Mouse (Mus musculus) forebrain, embryonic 16.5 days (tissue): Measurements from ENCODE around the gene Dbp. TPM values are rescaled to one million over a fixed set of nuclear protein-coding genes. Genes with fewer than 3 reads are reported as not detected.

Experiments
- ATAC-seq: fragments of 200-750 bp; cut with Nextera tagmentation; 2 replicates; pipeline ENCODE4 v1.8.0; 2017; ENCODE audit warnings: mild to moderate bottlenecking, moderate library complexity
- H3K27ac ChIP-seq: fragments of 300-500 bp; sonication (generic); 2 replicates; pipeline ENCODE4 v1.5.1; 2014; ENCODE audit warnings: low read length, control low read depth
- H3K27me3 ChIP-seq: fragments of 300-500 bp; sonication (generic); replicated peaks from 2 replicates; pipeline ENCODE4 v1.6.1; 2014; ENCODE audit warnings: low read length; ENCODE audit not compliant: control insufficient read depth, insufficient read depth
- H3K36me3 ChIP-seq: fragments of 300-500 bp; sonication (generic); 2 replicates; pipeline ENCODE4 v1.6.1; 2014; ENCODE audit not compliant: control insufficient read depth, insufficient read depth
- H3K4me1 ChIP-seq: fragments of 300-500 bp; sonication (generic); replicated peaks from 2 replicates; pipeline ENCODE4 v1.6.1; 2014; ENCODE audit warnings: low read length; ENCODE audit not compliant: control insufficient read depth, insufficient read depth
- H3K4me2 ChIP-seq: fragments of 300-500 bp; sonication (generic); 2 replicates; pipeline ENCODE4 v1.6.1; 2014; ENCODE audit warnings: mild to moderate bottlenecking, low read length, control low read depth
- H3K4me3 ChIP-seq: fragments of 300-500 bp; sonication (generic); replicated peaks from 2 replicates; pipeline ENCODE4 v1.5.1; 2014; ENCODE audit warnings: mild to moderate bottlenecking, low read length, control low read depth
- H3K9ac ChIP-seq: fragments of 300-500 bp; sonication (generic); replicated peaks from 2 replicates; pipeline ENCODE4 v1.6.1; 2014; ENCODE audit warnings: low read depth, low read length, control low read depth
- H3K9me3 ChIP-seq: fragments of 300-500 bp; sonication (generic); 2 replicates; pipeline ENCODE4 v1.6.1; 2016; ENCODE audit warnings: low read length; ENCODE audit not compliant: control insufficient read depth
- WGBS: fragments of 180-500 bp; shearing (Covaris S2); extraction: QIAGEN DNeasy Blood & Tissue Kit; methylation state at CpG from one replicate; pipeline ENCODE4 v1.1.7; 2014; 5-methylcytosine and 5-hydroxymethylcytosine counted together
- polyA plus RNA-seq: library from polyadenylated mRNA; unstranded; fragments of >200 nt; fragmentation: Nextera tagmentation; extraction: Ambion mirVana; gene quantifications from 2 replicates; pipeline ENCODE4 v1.2.1, GENCODE M21; 2015

Gene Dbp
- polyA plus RNA-seq, 1 experiment from 2014 or later, result 4.3 TPM

DNA sequence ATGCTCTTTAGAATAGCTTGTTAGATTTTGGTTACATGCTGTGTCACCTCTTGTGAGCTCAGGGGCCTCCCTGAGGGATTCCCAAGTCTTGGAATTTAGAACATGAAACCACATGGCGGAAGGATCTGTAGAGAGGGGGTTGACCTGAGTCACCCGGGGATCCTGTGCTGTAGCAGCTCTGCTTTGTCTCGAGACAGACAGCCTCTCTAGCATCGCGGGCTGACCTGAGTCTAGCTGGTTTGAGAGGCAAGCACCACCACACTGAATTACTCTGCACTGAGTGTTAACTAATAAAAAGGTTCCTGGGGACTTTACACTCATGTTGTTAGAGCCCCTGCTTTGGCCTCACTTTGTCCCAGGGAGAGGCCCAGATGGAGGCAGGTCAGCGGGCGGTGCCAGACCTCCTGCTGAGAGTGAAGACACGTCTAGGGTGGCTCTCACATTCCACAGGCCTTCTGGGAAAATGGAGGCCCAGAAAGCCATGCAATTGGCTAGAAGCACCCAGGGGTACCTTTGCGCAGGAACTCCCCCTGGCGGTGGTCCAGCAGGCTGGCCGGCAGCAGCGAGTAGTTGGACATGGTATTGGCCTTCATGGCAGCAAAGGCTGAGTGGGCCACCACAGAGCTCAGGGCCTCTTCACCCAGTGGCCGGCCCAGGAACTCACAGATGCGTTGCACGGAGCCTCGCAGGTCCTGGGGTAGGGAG is 26.0 kb downstream of the Dbp start:
- Histone ChIP-seq H3K4me3 (no peak overlapping the region), H3K9ac (no peak overlapping the region), H3K4me1 (no peaks in the 10 kb centered on the region), H3K9me3 (no peaks in the 10 kb centered on the region), H3K4me2 (no peak overlapping the region), H3K27ac (no peak overlapping the region), H3K27me3 (no peaks in the 10 kb centered on the region), H3K36me3 (no peaks in the 10 kb centered on the region)
- 17% methylated on average over 16 of the region's 16 CpGs for WGBS
- ATAC-seq, result no peak

DNA sequence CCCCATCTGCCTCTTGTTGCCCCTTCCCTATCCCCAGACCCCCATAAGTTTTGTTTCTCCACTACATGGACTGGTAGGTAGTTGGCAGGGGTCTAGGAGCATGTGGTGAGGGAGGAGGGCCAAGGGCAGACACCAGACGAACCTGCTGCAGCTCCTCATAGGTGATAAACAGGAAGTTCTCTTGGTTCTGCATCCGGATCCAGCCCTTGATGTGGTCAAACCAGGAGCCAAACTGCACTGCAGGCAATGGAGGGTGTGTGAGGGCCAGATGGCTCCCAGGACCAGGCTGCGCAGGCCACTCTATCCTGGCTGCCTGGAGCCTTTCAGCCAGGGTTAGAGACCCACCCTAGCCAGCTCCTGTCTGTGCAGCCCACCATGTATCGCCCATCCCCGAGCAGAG is 28.6 kb downstream of the Dbp start:
- 86% methylated on average over 5 of the region's 5 CpGs for WGBS
- Histone ChIP-seq H3K27ac (no peak overlapping the region), H3K4me3 (no peak overlapping the region), H3K27me3 (no peaks in the 10 kb centered on the region), H3K9ac (no peak overlapping the region), H3K9me3 (no peaks in the 10 kb centered on the region), H3K4me2 (no peak overlapping the region), H3K36me3 (no peaks in the 10 kb centered on the region), H3K4me1 (no peaks in the 10 kb centered on the region)
- no peak for ATAC-seq

DNA sequence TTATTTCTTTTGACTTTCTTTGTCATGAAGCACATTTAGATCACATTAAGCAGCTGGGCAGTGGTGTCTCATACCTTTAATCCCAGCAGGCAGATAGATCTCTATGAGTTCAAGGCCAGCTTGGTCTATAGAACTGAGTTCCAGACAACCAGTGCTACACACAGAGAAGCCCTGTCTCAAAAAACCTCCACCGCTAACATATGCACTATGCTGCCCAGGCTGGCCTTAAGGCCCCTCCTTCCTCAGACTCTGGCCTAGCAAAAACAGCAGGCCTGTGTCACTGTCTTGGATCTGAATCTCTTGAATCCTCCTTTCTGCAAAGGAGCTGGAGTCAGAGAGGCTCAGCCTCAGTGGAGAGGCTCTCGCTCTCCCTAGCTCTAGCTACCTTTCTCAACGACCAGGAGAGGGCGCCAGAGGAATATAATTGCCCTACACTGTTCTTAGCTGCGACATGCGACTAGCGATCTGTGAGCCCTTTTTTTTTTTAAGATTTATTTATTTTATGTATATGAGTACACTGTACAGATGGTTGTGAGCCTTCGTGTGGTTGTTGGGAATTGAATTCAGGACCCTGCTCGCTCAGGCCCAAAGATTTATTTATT is 34.4 kb downstream of the Dbp start:
- Histone ChIP-seq H3K36me3 (no peaks in the 10 kb centered on the region), H3K4me2 (no peak overlapping the region), H3K9ac (no peak overlapping the region), H3K27me3 (no peaks in the 10 kb centered on the region), H3K27ac (no peak overlapping the region), H3K9me3 (no peaks in the 10 kb centered on the region), H3K4me1 (peaks cover 2% of the 10 kb centered on the region; the same call in 1 of the 2 replicates), H3K4me3 (no peak overlapping the region)
- 6% methylated on average over 9 of the region's 9 CpGs for WGBS
- peak; percentile 93 for ATAC-seq

DNA sequence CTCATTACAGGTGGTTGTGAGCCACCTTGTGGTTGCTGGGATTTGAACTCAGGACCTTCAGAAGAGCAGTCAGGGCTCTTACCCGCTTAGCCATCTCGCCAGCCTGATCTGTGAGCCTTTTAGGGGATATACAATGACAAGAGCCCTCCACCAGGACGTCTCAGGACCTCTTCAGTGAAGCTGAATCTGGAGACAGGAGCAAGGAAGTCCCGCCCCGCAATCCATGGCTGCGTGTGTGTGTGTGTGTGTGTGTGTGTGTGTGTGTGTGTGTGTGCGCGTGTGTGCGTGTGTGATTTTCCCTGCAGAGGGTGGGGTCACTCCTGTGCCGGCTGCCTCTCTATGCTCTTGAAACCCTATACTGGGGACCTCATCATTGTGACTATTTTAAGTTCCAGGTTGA is 34.9 kb downstream of the Dbp start:
- H3K27me3 ChIP-seq, result no peaks in the 10 kb centered on the region
- no peaks in the 10 kb centered on the region for H3K9me3 ChIP-seq
- H3K9ac ChIP-seq, result no peak overlapping the region
- no peak overlapping the region for H3K4me2 ChIP-seq
- H3K27ac ChIP-seq, result no peak overlapping the region
- H3K4me1 ChIP-seq, result peaks cover 2% of the 10 kb centered on the region; the same call in 1 of the 2 replicates
- 0 out of 2 replicates have a peak, but pooled peaks have one; percentile 3 for ATAC-seq
- H3K36me3 ChIP-seq, result no peaks in the 10 kb centered on the region
- 76% methylated on average over 10 of the region's 10 CpGs for WGBS
- H3K4me3 ChIP-seq, result no peak overlapping the region

DNA sequence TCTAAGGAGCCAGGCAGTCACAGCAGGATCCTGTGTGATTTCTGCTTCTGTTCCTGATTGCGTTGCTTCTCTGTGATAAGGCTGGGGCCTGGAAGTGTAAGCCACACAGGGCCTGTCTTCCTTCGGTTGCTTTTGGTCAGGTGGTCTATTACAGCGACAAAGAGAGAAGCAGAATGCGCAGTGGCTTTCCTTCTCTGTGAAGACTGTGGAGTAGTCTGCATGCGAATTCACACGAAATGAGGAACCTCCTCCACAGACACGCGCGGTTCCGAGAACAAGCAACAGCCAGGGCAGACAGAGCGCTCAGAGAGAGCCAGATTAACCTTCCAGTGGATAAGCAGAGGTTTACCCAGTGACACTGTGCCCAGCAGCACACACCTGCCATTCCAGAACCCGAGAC is 36.4 kb downstream of the Dbp start:
- Histone ChIP-seq H3K9me3 (no peaks in the 10 kb centered on the region), H3K27me3 (no peaks in the 10 kb centered on the region), H3K4me2 (no peak overlapping the region), H3K9ac (no peak overlapping the region), H3K4me1 (peaks cover 2% of the 10 kb centered on the region; the same call in 1 of the 2 replicates), H3K4me3 (no peak overlapping the region), H3K27ac (no peak overlapping the region), H3K36me3 (no peaks in the 10 kb centered on the region)
- no peak for ATAC-seq
- 86% methylated on average over 12 of the region's 12 CpGs for WGBS

DNA sequence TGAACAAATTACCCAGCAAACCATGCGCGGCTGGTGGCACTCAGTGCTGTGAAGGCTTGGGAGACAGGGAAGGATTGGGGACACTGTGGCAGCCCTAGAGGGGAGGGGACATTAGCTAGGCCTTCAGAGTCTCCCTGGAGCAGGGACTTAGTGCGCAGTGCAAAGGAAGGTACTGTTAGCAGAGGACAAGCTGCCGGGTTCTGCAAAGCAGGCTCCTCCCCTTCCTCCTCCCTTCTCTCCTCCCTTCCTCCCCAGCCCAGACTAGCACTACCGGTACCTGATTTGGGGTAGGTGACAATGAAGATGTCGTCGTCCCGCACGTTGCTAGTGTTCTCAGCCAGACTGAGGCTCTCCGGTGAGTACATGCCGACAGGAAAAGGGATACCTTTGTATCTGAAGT is 36.9 kb downstream of the Dbp start:
- Histone ChIP-seq H3K4me3 (peak overlapping the region; percentile 17), H3K4me1 (peaks cover 2% of the 10 kb centered on the region; the same call in 1 of the 2 replicates), H3K9ac (no peak overlapping the region), H3K27me3 (no peaks in the 10 kb centered on the region), H3K9me3 (no peaks in the 10 kb centered on the region), H3K27ac (no peak overlapping the region), H3K36me3 (no peaks in the 10 kb centered on the region), H3K4me2 (peak overlapping the region; percentile 37)
- ATAC-seq, result peak; percentile 37; the same call in 1 of the 2 replicates
- 30% methylated on average over 11 of the region's 11 CpGs for WGBS

DNA sequence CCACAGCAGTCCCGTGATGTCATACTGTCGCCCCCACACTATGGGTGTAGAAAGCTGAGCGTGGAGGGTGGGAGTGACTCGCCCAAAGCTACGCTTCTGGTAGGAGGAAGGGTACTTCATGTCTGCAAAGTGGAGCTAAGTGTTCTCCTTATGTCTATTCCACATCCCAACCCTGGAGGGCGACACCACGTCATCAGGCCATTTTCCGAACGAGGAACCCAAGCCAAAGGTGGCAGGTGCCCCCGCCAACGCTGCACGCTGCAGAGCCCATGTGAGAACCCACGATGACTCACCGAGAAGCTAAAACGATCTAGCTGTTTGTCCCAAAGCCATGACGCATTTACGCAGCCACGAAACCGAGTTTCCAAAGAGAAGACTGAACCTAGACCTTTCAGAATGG is 37.5 kb downstream of the Dbp start:
- peak overlapping the region; percentile 37 for H3K4me2 ChIP-seq
- H3K4me3 ChIP-seq, result peak overlapping the region; percentile 17

DNA sequence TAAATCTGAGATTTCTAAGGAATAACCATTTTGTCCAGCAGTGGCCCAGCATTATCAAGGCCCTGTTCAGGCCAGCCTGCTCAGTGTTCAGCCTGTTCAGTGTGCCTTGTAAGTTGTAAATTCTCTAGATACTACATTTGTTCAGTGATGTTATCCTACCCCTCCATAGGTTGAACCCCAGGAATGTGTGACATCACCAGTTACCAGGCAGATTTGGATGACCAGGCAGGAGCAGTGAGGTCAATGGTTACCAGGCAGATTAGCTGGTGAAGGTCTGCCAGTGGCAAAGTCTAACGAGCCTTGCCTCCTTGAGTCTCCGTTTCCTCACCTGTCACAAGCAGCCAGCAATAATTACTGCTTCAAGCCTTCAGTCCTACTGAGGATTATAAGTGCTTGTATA is 39.5 kb downstream of the Dbp start:
- no peaks in the 10 kb centered on the region for H3K36me3 ChIP-seq
- 25% methylated on average over 2 of the region's 2 CpGs for WGBS
- no peak overlapping the region for H3K4me3 ChIP-seq
- no peaks in the 10 kb centered on the region for H3K9me3 ChIP-seq
- H3K4me2 ChIP-seq, result no peak overlapping the region
- H3K27me3 ChIP-seq, result no peaks in the 10 kb centered on the region
- no peak overlapping the region for H3K27ac ChIP-seq
- ATAC-seq, result no peak
- peaks cover 2% of the 10 kb centered on the region for H3K4me1 ChIP-seq
- H3K9ac ChIP-seq, result no peak overlapping the region

More for the DNA sequence above, 37.5 kb downstream of the Dbp start:
- WGBS, result 31% methylated on average over 19 of the region's 19 CpGs
- Histone ChIP-seq H3K9me3 (no peaks in the 10 kb centered on the region), H3K9ac (no peak overlapping the region), H3K36me3 (no peaks in the 10 kb centered on the region), H3K27ac (no peak overlapping the region), H3K4me1 (peaks cover 2% of the 10 kb centered on the region; the same call in 1 of the 2 replicates), H3K27me3 (no peaks in the 10 kb centered on the region)
- ATAC-seq, result no peak

DNA sequence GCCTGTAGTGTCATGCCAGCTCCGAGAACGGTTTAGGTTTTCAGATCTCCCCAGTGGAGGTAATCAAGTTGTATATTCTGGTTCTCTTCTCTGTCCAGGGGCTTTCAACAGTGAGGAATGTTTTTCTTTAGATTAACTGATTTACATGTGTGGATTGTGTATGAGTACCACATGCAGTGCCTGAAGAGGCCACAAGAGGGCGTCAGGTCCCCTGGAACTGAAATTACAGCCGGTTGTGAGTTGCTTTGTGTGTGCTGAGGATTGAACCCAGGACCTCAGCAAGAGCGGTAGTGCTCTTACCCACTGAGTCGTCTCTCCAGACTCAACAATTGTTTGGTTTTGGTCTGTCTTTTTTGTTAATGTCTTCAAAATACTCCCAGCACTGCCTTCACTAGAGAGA is 41.6 kb downstream of the Dbp start:
- Histone ChIP-seq H3K9me3 (no peaks in the 10 kb centered on the region), H3K4me3 (no peak overlapping the region), H3K4me2 (no peak overlapping the region), H3K27ac (no peak overlapping the region), H3K27me3 (no peaks in the 10 kb centered on the region), H3K4me1 (peaks cover 6% of the 10 kb centered on the region), H3K36me3 (no peaks in the 10 kb centered on the region), H3K9ac (no peak overlapping the region)
- 68% methylated on average over 6 of the region's 6 CpGs for WGBS
- ATAC-seq, result no peak
